Mouse (Mus musculus) cerebellum, adult 2 months (tissue): ENCODE measurements at regions not wholly inside any gene's neighbourhood (a gene's known extent, or its start where the extent isn't known, plus 50 kb on each side); places are given as distances from the start of the nearest gene placed in this dataset.
"Not testable (repeated sequence)": the region's sequence is repeated elsewhere in the genome, so short reads cannot be mapped to it uniquely, and the experiment has no call there.

ENCODE experiments used
- CTCF ChIP-seq: fragments of 200-500 bp; IDR thresholded peaks from 2 replicates; pipeline ENCODE4 v1.5.1; 2011; ENCODE audit warnings: low read depth, mild to moderate bottlenecking, control low read depth, low read length, moderate library complexity, borderline replicate concordance; ENCODE audit not compliant: insufficient read depth
- POLR2A ChIP-seq: fragments of 200-500 bp; IDR thresholded peaks from 2 replicates; pipeline ENCODE4 v1.6.1; 2011; ENCODE audit warnings: low read length, control low read depth, borderline replicate concordance; ENCODE audit not compliant: insufficient read depth

GRCm38 (mm10) chr12:19670636-19671035 is 283.7 kb upstream of the Gm21863 start:
- TF ChIP-seq POLR2A, CTCF: not testable (repeated sequence)
